Mouse (Mus musculus) mouse embryonic stem cell (cell line): ENCODE measurements at regions not wholly inside any gene's neighbourhood (a gene's known extent, or its start where the extent isn't known, plus 50 kb on each side); places are given as distances from the start of the nearest gene placed in this dataset.
"Not testable (repeated sequence)": the region's sequence is repeated elsewhere in the genome, so short reads cannot be mapped to it uniquely, and the experiment has no call there.

Experiments
- in situ Hi-C, 2 experiments: fragments of 300-500 bp; cut with MboI; formaldehyde crosslinking; loops; 1 replicate in 1 of 2; 3 replicates in 1 of 2; pipeline ENCODE4 v1.14.3; 2019 to 2020; ENCODE audit warnings: low sequenced_read_pairs in 2 of 2, low pct_unique_long_range_greater_than_20kb in 1 of 2, mixed read lengths in 1 of 2; ENCODE audit not compliant: unreplicated experiment in 1 of 2

- in situ Hi-C loops: not testable (repeated sequence)
Observed at GRCm38 (mm10) chr1:177877223-177877622, 80.9 kb upstream of the Adss start.

- in situ Hi-C loops: loop anchor here in 1 of 2 experiments (10.0 kb wide), 1 partner anchor 223 kb away; no protein-coding TSS in a partner anchor
Observed at GRCm38 (mm10) chr1:177901566-177901965, 81.7 kb upstream of the Catspere2 start.

GRCm38 (mm10) chr1:177928391-177929010 is 54.7 kb upstream of the Catspere2 start:
- in situ Hi-C loops: not testable (repeated sequence)
